Mouse (Mus musculus) ovary, postnatal 10 days (tissue): ENCODE results near the gene Miga2.
A peak's percentile ranks its signal among the peaks of the same experiment; 100 is the strongest.

Experiments used
- DNase-seq: peaks from one replicate; pipeline ENCODE4 v3.0.0; 2022; ENCODE audit warnings: low spot score

Miga2 gene

DNA sequence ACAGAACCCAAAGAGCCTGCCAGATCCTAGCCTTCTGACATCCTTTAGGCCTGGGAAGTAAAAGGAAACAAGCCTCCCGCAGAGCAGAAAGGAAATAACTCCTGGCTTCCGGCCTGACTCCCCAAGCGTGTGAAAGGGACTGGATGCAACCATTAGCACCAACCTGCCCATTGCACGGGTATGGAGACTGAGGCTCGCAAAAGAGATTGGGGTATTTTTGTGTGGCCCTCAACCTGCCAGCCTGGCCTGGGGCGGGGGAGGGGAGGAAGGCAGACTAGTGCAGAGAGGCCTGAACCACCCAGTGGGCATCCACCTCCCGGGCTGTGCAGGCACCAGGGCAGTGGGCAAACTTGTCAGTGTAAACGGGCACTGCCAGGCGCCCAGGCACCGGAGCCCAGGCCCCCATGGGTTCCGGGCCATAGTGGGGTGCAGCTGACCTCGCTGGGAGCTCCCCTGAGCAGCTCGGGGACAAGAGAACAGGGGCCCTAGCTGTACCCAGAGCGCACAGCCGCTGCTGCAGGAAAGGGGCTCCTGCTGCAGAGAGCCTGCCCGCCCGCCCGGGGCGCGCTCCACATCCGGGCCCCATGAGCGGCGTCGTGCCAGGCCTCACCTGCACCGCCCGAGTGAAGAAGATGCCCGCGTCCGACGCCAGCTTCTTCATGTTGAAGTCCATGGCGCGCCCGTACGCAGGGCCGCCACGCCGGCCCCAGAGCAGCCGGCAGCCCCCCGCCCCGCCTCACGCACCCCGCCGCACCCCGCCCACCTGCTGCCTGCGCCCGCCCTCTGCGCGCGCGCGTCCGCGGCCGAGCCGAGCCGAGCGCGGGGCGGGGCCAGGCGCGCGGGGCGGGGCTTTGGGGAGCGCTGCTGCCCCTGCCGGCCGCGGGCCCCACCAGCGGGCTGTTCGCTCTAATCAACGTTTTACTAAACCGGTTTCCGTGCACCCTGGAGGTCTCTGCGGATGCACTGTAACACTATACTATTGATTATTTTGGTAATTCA, 5.2 kb upstream of the Miga2 start, which contains the start of gene Sh3glb2:
TSS of gene Sh3glb2 (minus strand) at position 805 of the 999 bp plus-strand sequence.
- peak; percentile 49 for DNase-seq

DNA sequence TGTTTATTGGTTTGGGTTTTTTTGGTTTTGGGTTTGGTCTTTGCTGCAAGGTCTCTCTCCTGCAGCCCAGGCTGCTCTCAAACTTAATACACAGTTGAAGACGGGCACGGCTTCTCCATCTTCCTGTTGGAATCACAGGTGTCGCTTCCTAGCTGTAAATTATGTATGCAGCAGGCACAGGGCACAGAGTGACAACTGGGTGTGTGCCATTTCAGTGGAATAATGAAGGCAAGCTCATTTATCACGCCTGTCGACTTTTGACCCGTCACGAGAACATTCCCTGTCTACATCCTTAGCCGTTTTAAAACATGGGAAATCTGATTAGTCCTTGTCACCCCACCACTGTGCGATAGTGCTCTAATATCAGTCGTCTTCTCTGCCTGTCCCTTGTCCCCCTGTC, 3.4 kb upstream of the Miga2 start:
- no peak for DNase-seq

DNA sequence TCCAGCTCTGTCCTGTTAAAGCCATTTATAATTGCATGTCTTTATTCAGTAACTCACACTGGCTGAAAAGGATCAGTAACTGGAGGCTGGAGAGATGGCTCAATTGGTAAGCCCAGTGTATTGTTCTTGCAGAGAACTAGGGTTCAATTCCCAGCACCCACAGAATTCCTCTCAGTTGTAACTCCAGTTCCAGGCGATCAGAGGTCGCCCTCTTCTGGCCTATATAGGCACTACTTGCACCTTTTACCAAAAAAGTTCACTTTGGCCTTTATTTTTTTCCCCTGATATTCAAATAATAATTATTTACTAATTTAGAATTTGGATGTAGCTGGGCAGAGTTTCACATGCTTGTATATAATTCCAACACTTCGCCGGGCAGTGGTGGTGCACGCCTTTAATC, 1.2 kb upstream of the Miga2 start:
- no peak for DNase-seq

DNA sequence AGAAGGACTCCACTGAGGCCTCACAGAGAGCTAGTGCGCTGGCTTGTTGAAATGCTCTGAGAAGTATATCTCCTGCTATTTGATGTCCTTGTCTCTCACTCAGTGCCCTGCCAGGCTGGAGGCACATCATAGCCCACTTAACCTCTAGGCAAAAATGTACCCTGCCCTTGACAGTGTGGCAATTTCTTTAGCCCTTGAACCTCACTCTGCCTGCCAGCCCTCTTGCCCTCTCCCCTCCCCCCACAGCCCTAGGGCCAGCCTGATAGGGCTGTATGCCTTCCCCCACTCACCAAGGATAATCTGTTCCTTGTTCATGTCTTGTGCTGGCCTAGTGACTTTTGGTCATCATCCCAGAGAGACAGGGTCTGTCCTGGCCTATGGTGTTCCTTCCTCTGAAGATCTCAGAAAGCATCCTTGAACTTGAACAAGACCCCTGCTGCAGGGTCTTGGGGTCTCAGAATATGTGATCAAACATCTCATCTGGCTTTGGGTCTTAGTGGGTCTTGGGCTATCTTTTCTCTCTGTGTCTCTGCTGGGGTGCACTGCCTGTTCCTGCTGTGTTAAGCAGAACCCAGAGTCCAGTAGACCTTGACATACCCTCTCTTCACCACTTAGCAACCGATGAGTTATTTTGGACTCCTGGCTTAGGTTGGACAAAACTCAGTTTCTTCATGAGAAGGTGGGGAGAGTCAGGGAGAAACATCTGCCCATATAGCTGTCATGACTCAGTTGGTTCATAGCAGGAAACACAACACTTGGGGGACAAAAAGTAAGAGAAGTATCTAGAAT, 1.4 kb downstream of the Miga2 start:
- DNase-seq = no peak

DNA sequence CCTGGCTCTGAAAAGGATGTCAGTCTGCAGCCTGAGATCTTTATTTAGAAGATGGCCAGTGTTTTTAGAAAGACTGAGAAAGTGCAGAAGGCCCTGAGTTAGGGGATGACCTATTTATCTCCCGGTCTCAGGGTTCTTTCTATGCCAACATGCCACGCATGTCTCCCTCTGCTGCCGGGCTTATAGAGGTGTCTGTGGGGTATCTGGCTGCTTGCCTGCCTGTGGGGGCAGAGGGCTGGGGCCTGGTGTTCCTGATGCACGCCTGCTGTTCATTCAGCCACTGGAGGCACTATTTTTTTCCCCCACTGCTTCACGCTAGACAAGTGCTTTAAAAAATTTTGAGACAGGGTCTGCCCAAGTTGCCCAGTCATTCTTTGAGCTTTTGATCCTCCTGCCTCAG, 2.2 kb downstream of the Miga2 start:
- no peak for DNase-seq

DNA sequence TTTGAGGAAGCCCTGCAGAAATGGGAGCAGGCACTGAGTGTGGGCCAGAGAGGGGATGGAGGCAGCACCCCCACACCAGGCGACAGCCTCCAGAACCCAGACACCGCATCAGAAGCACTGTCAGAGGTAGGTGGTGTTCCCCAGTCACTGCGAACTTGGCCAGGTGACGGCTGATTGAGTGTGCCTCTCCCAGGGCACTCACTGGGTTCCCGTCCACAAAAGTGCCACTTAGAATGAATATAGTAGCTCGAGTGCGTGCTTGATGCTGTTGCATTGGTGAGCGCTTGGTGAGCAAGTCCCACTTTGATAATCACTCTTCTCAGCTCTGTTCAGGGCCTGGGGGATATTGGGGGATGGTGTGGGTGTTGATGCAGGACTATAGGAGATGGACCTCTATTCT, 7.5 kb downstream of the Miga2 start:
- no peak for DNase-seq

DNA sequence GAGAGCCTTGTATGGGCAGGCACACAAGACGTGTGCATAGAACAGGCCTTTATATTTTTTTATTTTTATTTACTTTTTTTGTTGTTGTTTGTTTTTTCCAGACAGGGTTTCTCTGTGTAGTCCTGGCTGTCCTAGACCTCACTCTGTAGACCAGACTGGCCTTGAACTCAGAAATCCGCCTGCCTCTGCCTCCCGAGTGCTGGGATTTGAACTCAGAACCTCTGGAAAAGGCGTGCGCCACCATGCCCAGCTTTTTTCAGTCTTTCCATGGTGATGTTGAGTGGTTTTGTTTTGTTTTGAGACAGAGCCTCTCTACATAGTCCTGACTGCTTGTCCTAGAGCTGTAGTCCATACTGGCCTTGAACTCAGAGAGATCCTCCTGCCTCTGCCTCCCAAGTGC, 8.7 kb downstream of the Miga2 start:
- DNase-seq = no peak

DNA sequence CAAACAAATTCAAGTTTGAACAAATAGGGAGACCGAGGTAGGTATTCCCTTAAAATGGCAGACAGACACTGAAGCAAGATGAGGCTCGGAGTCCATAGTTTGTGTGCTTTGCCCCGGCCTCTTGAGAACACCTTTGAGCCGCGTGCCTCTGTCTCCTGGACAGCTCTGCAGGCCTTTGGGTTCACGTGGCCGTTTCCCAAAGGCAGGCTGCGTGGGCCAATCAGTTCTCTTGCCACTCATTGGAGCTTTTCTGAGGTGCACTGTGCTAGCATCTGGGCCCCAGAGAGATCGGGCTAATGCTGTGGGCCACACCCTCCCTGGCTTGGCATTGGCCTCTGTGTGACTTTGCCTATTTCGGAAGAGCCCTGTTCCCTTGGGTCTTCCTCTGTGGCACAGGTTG, 11.9 kb downstream of the Miga2 start:
- no peak for DNase-seq

DNA sequence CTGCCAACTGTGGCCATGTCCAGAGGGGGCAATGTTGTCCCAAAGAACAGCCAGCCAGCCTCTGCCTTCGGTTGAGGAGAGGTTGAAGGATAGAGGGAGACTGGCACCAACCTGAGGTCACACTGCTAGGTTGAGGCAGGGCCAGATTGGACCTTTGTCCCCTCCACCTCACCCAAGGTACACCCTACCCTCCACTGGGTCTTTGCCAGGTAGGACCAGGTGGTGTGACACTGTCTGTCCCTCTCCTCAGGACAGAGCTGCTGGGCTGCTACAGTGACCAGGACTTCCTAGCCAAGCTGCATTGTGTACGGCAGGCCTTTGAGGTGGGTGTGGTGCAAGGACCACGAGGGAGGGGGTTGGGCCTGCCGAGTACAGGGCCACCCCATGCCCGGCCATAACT, 13.7 kb downstream of the Miga2 start:
- no peak for DNase-seq

DNA sequence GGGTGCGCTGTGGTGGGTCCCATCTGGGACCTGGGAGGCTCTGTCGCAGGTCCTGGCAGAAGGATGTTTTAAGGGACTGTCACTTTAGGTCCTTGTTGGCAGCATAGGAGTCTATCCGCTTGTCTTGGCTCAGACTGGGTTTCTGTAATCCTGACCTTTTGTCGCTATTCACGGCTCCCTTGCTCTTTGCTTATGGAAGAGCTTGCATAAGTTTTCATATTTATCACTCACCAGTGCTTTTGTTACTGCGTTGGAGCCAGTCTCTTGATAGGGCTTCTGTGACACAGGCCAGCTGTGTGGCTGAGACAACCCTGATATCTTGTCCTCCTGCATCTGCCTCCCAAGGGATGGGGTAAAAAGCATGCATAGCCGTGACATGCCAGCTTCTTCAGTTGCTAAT, 15.3 kb downstream of the Miga2 start:
- DNase-seq = no peak

DNA sequence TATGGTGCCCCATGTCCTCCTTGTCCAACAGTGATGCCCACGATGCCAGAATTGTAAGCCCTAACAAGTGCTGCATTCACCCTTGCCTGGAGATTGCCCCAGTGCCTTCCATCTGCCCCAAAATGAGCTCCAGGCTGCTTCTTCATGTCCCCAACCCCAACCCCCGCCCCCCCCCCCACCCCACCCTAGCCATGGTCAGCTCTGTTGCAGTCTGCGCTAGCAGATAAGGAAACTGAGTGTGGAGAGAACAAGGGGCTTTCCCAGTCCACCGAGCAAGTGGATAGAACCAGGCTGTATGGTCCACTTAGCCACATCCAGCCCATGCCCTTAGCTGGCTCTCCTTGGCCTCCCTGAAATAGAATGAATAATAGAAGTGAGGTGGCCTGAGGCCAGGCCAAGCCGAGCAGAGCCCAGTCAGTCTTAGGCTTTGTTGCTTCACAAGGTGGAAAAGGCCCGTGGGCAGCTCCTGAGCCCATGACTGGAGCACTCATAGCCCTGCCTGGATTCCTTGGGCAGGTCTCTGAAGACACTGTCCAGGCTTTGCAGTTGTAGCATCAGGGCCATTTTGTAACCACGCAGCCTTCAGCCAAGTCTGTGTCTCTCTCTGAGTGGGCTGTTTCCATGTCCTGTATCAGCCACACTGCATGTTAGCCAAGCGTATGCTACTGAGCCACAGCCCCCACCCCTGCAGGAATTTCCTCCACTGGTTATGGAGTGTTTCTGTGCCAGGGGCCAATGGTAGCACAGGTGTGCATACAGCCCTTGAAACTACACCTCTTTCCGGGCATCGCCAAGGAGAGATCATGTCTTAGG, 16.7 kb downstream of the Miga2 start:
- DNase-seq = no peak

DNA sequence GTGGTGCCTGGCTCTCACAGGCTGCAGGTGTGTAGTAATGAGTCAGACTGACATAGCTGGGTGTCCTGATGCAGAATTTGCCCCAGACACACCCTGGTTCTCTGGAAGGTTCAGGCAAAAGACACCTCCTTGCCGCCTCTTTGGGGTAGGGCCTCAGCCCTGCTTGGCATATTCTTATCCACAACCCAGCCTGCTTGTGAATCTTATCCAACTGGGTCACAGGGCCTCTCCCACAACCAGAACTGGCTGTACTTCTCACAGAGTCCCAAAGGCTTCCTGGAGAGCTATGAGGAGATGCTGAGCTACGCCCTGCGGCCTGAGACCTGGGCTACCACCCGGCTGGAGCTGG, 17.3 kb downstream of the Miga2 start:
- DNase-seq = no peak

DNA sequence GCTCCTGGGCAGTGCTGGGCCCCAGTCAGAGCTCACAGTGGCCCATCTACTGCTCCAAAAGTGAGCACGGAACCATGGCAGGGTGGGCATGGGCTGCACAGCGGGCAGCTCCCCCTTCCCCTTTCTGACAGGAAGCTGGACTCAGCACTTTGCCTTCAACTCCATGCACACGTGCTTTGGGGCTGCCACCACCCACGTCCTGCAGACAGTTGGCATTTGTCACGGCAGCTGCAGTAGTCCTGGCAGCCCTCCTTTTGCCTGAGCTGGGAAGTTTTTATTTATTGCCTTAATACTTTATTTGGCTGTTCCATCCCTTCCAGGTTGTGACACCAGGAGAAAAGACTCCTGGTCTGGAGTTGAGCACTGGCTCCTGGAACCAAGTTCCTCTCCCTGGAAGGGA, 20.8 kb downstream of the Miga2 start:
- no peak for DNase-seq

DNA sequence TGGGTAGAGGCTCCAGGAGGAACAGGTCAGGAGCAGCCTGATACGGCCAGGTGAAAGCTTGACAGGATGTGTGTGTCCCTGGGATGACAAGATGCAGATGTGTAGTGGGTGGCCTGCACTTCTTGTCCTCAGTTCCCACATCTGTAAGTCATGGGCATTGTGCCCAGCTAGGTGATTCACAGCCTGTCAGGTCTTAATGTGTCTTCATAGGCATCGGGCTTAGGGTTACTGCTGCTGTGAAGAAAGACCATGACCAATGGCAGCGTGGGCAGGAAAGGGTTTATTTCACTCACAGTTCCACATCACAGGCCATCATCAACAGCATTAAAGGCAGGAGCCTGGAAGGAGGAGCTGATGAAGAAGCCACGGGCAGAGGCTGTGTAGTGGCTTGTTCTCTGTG, 21.6 kb downstream of the Miga2 start:
- DNase-seq = no peak

DNA sequence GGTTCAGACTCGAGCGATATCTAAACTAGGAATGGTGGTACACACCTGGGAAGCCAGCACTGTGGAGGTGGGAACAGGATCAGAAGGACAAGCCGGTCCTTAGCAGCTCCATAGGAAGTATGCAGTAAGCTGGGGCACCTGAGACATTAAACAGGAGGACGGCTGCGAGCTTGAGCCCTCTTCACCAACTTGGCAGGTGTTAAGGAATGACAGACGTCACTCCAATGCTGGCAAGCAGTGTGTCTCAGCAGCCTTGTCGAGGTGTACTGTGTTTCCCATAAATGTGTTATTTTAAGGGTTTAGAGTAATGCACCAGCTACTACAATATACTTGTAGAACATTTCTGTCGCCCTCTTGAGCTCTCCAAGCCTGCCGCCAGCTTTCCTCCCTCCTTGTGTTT, 22.9 kb downstream of the Miga2 start:
- no peak for DNase-seq

DNA sequence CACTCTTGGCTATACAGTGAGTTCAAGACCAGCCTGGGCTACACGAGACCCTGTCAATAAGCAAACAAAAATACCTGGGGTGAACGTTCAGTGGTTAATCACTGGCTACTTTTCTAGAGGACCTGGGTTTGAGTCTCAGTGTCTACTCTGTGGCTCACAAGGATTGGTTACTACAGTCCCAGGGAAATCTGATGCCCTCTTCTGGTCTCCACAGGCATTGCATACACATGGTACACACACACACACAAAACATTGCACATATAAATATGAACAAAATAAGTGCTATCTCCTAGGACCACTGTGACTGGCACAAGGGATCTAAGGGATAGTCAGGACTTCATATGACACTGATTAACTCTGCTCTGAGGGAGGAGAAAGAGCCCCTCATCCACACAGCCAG, 25.0 kb downstream of the Miga2 start:
- DNase-seq = no peak

DNA sequence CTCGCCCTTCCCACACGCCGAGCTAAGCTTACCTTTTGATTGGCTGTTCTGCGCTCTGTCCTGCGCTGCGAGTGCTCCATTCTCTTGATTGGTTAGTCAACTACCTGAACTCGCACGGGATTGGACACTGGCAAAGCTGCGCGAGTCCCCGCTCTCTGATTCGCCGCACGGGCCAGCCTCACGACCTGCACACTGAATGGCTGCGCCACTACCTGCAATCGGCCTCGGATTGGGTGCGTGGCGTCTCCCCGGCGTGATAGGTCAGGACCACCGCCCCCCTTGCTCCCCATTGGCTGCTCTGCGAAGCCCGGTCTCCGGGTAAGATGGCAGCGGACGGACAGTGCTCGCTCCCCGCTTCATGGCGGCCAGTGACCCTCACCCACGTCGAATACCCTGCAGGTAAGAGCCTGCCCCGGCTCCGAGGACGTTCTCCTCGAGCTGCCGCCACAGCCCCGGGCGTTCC, 28.1 kb downstream of the Miga2 start, which contains the start of gene Dolpp1:
TSS of gene Dolpp1 (plus strand) at position 141 of the 463 bp plus-strand sequence.
- DNase-seq = peak; percentile 90

DNA sequence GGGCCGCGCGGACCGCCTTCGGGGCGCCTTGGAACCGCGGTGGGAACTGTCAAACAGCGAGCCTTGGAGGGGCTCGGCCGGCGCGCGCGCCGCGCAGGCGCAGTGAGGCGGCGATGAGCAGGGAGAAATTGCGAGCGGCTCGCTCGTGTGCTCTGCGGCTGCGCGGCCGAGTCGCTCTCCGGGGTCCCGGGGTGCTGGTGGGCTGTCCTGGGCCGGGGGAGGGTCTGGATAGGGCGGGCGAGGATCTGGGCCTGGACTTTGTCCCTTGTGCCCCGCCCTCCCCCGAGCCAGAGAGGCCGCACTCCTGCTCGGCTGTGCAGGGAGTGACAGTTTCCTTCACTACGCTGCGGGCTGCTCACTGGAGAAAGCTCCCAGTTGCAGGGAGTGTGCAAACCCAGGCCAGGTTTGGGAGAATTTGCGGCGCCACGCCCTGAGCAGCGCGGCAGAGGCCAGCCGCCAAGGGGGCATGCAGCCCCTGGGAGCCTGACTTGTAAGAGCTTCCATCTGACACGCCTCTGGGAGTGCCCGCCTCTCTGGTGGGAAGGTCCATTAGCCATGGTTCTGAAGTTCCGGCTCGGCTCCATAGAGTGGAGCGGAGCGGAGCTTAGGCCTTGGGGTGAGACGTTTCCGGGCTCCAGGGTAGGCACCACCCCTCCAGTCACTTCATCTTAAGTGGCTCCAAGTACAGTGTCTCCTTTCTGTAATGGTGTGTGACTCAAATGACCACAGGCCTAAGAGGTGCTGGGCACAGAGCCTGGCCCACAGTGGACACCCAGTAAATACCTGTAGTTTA, 28.7 kb downstream of the Miga2 start:
- DNase-seq = peak; percentile 60

DNA sequence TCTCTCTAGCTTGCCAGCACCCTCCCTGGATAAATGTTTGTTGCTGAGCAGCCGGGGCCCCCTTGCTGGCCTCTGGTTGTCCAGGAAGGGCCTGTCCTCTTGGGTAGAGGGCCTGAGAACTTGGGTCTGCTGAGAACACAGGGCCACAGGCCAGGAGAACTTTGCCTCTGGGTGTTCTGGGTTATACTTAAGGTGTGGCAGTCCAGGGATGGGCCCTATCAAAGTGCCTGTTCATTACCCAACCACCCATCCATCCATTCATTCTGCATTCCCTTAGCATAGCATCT, 29.3 kb downstream of the Miga2 start:
- no peak for DNase-seq

DNA sequence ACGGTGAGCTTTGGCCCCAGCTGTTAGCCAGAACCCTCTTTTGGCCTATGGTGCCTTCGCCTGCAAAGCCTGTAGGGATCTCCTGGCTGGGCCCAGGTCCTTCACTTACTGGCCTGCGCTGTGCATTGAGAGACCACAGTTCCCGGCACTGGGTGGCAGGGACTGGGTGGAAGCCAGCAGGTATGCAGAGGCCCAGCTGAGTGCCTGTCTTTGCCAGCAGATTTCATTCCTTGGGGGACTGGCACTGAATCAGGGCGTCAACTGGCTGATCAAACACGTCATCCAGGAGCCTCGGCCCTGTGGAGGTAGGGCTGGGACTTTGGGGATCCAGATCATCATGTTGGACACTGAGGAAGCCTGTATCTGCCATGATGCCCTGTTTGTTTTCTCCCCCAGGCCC, 31.7 kb downstream of the Miga2 start:
- DNase-seq = no peak

DNA sequence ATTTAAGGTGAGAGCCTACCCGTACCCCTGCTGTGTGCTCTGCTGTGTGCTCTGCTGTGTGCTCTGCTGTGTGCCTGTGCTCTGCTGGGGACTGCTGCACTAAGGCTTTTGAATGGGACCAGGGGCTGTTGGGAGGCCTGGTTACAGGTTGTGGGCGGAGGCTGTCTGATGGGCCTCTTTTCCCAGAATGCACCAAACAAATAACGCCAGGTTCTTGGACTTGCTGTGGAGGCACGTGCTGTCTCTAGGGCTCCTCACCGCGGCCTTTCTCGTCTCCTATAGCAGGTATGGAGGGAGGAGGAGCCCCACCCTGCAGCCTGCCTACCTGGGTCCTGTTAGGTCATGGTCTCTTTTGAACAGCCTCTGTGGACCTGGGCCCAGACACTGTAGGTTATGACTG, 32.2 kb downstream of the Miga2 start:
- no peak for DNase-seq
